Mouse (Mus musculus) left cerebral cortex, adult 2 months (tissue): ENCODE measurements around the gene B230104I21Rik. TPM values are rescaled to one million over a fixed set of nuclear protein-coding genes. Genes with fewer than 3 reads are reported as not detected.

Experiments
- DNase-seq, 2 experiments: peaks; one replicate each; pipeline ENCODE4 v3.0.0; 2021 to 2022; ENCODE audit warnings: low spot score in 2 of 2, mixed read lengths in 1 of 2; ENCODE audit errors: extremely low spot score in 1 of 2
- H3K27ac ChIP-seq: fragments of 200-600 bp; 2 replicates; pipeline ENCODE4 v1.8.1; 2022
- H3K4me3 ChIP-seq: fragments of 200-600 bp; 2 replicates; pipeline ENCODE4 v1.8.1; 2022
- CTCF ChIP-seq: fragments of 200-600 bp; IDR thresholded peaks from 2 replicates; pipeline ENCODE4 v1.8.1; 2022; ENCODE audit warnings: antibody characterized with exemption, mild to moderate bottlenecking, moderate library complexity
- intact Hi-C: fragments of 180-260 bp; cut with DNase I; formaldehyde crosslinking; loops from one replicate; pipeline ENCODE4 v1.15.1; 2025
- total RNA-seq, 2 experiments: library from RNA; stranded (reverse); gene quantifications; 2 replicates each; pipeline ENCODE4 v1.2.3; 2021

B230104I21Rik gene
- total RNA-seq, 2 experiments from 2014 or later: not detected

DNA sequence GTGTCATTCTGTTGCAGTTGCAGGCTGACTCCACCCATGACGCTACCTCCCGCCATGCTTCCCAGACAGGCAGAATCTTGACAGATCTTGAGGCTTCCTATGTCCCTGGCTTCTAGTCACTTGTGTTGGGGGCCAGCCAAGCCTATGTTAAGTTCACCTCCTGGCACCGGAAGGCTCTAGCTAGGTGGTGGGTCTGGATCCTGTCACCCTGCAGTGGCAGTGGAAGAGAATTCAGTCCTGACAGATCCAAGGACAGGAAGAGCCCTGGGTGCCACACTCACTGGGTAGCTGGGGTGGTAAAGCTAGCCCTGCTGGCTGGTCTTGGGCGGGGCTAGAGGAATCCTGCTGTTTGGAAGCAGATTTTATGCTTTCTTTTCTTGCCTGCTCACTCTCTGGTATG is 10.5 kb upstream of the B230104I21Rik start:
- Histone ChIP-seq H3K27ac (no peak overlapping the region), H3K4me3 (no peak overlapping the region)
- no peak for TF ChIP-seq CTCF
- intact Hi-C loops: loop anchor here (5.0 kb wide), 1 partner anchor 122 kb away; no protein-coding TSS in a partner anchor
- DNase-seq: no peak

DNA sequence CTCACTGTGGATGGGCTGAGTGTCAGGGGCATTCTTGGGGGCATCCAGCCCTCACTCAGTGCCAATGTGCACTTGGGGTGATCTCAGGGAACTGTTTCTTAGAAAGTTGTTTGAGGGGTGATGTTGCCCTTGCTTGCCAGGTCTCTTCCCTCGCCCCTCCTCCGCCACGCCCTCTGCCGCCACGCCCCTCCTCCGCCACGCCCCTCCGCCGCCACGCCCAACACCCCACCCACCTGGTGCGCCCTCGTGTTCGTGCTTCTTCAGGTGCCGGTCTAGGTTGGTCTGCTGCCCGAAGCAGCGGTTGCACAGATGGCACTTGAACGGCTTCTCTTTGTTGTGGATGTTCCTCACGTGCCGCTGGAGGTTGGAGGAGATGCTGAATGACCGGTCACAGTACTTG is 7.5 kb upstream of the B230104I21Rik start:
- no peak for DNase-seq
- H3K27ac ChIP-seq: no peak overlapping the region
- no peak for TF ChIP-seq CTCF
- intact Hi-C loops: loop anchor here (2.0 to 5.0 kb wide), 2 partner anchors 119 to 346 kb away; no protein-coding TSS in a partner anchor
- H3K4me3 ChIP-seq: no peak overlapping the region

DNA sequence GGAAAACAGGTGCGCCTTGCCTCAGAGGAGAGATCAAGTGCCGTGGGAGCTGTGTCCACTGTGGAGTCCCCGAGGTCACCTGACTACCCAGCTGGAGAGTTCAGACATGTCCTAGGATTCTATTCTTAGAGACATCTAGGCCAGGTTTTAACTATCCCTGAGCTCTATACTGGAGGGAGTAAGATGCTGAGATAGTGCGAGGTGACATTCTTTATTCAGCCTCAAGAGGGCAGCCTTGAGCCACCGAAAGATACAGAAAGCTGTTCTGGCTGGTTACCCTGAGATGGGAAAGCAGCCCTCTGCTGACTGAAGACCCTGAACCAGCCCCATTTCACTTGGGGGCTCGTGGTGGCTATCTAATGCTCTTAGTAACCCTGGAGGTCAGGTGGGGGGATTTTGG is 7.1 kb upstream of the B230104I21Rik start:
- intact Hi-C loops: loop anchor here (1.0 to 5.0 kb wide), 4 partner anchors 118 to 496 kb away; no protein-coding TSS in a partner anchor
- DNase-seq: peak; percentile 71 to 78
- Histone ChIP-seq H3K27ac (no peak overlapping the region), H3K4me3 (no peak overlapping the region)
- peak; percentile 97 for TF ChIP-seq CTCF

DNA sequence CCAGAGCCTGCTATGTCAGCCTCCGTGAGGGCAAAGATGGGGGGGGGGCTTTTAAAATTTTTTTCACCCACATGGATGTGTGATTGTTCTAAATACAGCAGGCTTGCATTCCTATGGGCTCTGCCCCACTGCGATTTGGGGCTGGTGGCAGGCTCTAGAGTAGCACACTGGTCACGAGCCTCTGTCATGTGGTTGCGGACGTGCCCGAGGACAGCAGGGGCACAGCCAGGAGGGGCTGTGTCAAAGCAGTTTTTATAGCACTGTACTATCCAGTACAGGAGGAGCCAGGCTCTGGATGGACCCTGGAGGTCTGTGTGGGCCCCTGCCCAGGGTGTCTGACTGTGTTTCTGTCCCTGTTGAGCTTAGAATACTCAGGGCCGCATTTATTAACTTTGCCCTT is 5.9 kb upstream of the B230104I21Rik start:
- intact Hi-C loops: loop anchor here (5.0 kb wide), 1 partner anchor 62 kb away; no protein-coding TSS in a partner anchor
- Histone ChIP-seq H3K4me3 (no peak overlapping the region), H3K27ac (no peak overlapping the region)
- TF ChIP-seq CTCF: no peak
- DNase-seq: no peak

DNA sequence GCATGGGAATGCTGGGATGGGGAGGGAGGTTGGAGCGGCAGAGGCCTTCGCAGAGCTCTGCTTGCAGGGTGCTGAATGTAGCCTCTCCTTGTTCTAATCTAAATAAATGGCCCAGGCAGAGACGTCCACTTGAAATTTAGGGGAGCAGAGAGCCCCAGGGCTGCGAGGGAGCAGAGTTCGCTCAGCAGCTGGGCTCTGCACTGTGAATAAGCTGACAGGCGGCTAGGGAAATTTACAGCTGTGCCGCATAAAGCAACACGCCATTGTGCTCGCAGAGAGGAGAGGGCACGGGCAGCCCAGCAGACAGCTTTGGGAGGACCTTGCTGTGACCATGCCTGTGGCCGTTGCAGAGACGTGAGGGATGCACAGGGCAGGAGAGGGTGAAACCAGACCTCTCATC is 4.7 kb upstream of the B230104I21Rik start:
- Histone ChIP-seq H3K4me3 (no peak overlapping the region), H3K27ac (no peak overlapping the region)
- no peak for DNase-seq
- TF ChIP-seq CTCF: no peak
- intact Hi-C loops: loop anchor here (5.0 kb wide), 1 partner anchor 61 kb away; no protein-coding TSS in a partner anchor

DNA sequence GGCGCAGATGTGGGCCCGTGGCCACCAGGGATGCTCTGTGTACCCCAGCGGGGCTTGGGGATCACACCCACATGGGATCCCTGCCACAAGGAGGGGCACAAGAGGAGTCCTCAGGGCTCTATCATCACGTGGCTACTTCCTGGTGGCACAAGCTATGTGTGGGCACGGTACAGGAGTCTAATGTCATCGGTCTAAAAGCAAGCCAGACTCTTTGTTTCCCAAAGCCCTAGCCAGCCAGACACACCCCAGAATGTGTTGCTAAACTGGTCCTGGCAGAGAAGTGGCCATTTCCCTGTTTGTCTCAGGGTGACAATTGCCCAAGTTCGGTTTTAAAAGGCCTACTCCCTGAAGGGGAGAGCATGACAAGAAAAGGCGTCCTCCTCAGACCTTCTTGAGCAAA is 2.6 kb upstream of the B230104I21Rik start:
- no peak for TF ChIP-seq CTCF
- DNase-seq: no peak
- no peak overlapping the region for H3K4me3 ChIP-seq
- intact Hi-C loops: loop anchor here (5.0 kb wide), 1 partner anchor 59 kb away; no protein-coding TSS in a partner anchor
- no peak overlapping the region for H3K27ac ChIP-seq

DNA sequence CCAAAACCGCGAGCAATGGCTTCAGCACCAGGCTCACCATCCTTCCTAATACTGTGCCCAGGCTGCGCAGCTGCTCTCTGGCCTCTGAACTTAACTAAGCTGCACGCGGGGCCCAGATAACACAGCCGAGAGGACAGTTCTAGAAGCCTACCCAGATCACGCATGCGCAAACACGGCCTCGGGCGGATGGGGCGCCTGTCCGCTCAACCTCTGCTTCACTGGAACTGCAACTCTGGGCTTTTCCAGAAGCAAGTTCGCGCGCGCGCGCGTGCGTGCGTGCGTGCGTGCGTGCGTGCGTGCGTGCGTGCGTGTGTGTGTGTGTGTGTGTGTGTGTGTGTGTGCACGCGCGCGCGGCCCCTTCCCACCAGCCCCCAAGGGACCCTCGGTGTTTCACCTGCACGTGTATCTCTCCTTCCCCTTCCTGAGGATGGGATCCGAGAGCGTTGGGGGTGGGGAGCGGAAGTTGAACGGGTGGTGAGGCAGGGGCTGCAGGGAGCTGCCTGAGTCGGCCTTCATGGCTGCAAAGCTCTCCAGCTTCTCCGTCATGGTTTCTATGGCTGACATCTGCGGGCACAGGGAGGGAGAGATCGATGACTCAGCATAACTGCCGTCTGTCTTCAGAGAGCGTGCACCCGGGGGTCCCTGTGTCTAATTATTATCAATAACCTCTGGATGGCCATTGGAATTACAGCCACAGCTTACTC is 1.1 kb upstream of the B230104I21Rik start:
- no peak overlapping the region for H3K27ac ChIP-seq
- no peak for DNase-seq
- no peak overlapping the region for H3K4me3 ChIP-seq
- no peak for TF ChIP-seq CTCF
- intact Hi-C loops: loop anchor here (5.0 kb wide), 1 partner anchor 57 kb away; no protein-coding TSS in a partner anchor

DNA sequence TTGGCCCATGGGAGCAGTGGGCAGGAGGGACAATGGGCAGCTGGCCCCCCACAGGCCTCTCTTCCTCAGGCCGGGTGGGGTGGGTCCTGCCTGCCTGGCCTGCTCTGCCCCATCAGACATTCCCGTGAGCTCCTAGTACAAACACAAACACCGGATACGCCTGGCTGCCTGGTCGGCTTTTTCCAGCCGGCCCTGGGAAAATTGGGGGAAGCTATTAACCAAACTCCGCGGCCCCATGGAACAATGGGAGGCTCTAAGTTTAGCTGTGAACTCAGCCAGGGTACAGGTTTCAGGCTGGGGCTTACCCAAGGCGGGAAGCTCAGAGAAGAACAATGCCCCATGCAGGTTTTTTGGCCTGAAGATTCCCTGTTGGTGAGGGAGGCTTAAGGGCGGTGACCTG is 723 bp downstream of the B230104I21Rik start:
- H3K27ac ChIP-seq: peak overlapping the region; percentile 76
- H3K4me3 ChIP-seq: no peak overlapping the region
- TF ChIP-seq CTCF: no peak
- intact Hi-C loops: no loop called here
- no peak for DNase-seq

DNA sequence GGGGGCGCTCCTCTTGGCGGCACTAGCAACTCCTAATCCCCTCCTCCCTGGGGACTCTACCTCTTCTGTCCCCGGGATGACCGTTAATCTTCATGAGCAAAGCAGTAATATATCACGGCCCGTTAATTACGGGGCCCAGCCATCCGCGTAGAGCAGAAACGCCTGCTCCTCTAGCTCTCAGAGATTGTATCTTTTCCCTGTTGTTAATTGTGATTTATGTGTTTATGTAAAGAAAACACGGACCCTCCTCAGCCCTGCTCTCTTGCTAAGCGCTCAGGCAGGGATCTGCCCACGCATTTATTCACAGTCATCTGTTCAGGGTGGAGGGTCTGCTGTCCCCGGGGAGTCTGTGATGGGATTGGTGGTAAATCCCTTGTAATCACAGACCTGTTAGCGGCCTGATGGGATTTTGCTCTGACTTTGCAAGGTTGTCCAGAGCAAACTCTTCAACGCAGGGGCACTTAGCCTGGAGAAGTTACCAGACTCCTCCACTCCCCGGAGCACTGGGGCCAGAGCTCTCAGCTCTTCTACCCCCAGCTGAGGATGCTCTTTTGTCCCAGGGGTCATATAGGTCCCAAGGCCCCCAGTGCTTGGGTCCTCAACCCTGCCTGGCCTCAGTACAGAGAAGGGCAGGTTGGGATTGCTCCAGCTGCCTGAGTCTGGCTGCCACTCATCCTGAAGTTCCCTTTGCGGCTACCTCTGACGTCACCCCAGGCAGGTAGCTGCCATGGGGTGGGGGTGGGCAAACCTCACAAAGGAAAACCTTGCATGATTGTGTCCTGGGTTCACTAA is 11.0 kb downstream of the B230104I21Rik start:
- DNase-seq: no peak
- Histone ChIP-seq H3K27ac (no peak overlapping the region), H3K4me3 (no peak overlapping the region)
- intact Hi-C loops: no loop called here
- no peak for TF ChIP-seq CTCF

DNA sequence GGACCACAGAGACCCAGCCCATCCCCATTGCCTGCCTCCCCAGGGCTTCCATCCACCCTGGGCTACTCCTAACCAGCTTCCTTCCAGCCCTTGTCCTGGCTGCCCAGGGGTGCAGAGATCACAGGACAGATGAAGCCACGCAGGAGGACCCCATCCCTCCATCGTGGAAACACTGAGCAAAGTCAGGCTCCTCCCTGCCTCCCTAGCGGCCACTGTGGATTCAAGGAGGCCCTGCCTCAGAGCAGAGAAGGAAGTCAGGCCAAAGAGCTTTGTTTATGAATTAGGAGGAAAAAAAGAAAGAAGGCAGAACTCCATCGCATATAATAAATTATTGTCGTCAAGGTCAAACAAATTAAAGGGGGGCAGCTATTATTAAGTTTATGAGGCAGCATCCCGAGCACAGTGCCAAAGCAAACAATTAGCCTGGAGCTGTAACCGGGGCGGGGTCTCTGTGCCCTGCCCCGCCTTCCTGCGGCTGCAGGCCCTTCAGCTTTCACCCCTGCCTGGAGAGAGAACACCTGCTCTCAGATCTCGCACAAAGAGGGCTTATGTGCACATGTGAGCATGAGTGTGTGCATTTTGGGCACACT is 12.4 kb downstream of the B230104I21Rik start:
- DNase-seq: no peak
- intact Hi-C loops: no loop called here
- no peak overlapping the region for H3K27ac ChIP-seq

DNA sequence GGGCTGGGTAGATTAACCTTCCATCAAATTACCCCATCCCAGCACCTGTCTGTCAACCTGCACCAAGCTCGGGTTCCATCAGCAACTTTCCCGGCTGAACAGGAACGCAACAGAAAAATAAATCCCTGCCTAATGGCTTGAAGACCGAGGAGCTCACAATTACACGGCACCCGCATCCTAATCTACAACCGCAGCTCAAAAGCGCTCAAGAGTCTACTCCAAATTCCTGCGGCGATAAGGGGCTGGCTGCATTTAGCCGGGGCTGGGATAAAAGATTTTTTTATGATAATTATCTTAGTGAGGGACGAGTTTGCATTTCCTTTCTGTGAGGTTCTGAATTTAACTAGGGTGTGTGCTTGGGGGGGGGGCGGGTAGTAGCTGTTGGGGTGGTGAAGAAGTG is 16.3 kb downstream of the B230104I21Rik start:
- no peak overlapping the region for H3K4me3 ChIP-seq
- no peak overlapping the region for H3K27ac ChIP-seq
- no peak for TF ChIP-seq CTCF
- no peak for DNase-seq
- intact Hi-C loops: no loop called here

More for the DNA sequence above, 12.4 kb downstream of the B230104I21Rik start:
- no peak overlapping the region for H3K4me3 ChIP-seq
- no peak for TF ChIP-seq CTCF

DNA sequence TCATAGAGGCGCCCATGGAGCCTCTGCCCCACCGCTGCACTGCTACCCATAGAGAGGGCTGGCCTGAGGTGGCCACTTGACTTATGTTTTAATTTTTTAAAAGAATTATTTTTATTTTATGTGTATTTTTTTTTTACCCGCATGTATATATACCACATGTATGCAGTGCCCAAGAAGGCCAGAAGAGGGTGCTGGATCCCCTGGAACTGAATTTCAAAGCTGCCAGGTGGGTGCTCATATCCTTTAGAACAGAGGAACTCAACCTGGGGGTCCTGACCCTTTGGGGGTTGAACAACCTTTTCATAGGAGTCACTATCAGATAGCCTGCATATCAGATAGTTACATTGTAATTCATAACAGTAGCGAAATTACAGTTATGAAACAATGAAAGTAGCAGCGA is 19.5 kb downstream of the B230104I21Rik start:
- TF ChIP-seq CTCF: peak; percentile 24

More for the DNA sequence above, 19.5 kb downstream of the B230104I21Rik start:
- Histone ChIP-seq H3K4me3 (no peak overlapping the region), H3K27ac (no peak overlapping the region)
- intact Hi-C loops: no loop called here
- no peak for DNase-seq
